Mouse (Mus musculus) testis, postnatal 14 days (tissue): ENCODE results near the gene Prune1.
A peak's percentile ranks its signal among the peaks of the same experiment; 100 is the strongest.

Experiments used
- DNase-seq: peaks from one replicate; pipeline ENCODE4 v3.0.0; 2021; ENCODE audit warnings: low spot score

Prune1 gene

DNA sequence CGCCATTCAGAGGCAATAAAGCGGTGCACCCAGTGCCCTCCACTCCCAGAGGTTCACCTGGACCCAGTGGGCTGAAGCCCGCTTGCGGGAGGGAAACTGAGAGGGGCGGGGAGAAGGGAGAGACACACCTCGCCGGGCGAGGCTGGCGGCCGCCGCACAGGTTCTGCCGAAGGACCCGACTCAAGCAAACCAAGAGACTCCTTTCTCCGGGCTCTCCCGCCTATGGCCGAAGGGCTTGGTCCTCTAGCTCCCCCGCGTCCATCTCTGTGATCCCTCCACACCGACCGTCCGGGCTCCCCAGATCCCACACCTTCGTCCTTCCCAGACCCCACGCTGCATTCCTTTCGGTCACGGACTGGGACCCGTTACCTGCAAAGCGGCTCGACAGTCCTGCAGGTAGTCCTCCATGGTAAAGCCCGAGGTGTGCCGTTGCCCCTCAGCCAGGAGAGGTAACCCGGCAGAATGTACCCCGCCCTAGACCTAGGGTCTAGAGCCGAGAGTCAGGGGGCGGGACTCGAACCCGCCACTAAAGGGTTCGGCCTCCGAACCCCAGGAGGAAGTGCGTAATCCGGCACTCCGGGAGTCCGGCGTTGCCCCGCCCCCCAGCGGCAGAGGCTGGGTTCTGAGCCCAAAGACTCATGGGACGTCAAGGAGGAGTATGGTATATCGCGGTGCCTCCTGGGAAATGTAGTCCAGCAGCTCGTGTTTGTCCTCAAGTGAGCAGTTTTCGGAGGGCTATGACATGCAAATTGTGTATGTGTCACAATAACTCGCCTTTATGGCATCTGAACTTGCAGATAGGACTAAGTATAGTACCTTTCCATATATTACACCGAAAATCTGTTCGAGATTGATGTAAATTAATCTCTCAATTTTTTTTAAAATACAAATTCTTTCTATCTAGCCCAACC is at the start of gene Prune1, which contains the start of gene Mindy1:
TSS of gene Prune1 (minus strand) at position 861 of the 911 bp plus-strand sequence.
TSS of gene Mindy1 (plus strand) at position 130 of the 911 bp plus-strand sequence.
- DNase-seq = peak; percentile 99

DNA sequence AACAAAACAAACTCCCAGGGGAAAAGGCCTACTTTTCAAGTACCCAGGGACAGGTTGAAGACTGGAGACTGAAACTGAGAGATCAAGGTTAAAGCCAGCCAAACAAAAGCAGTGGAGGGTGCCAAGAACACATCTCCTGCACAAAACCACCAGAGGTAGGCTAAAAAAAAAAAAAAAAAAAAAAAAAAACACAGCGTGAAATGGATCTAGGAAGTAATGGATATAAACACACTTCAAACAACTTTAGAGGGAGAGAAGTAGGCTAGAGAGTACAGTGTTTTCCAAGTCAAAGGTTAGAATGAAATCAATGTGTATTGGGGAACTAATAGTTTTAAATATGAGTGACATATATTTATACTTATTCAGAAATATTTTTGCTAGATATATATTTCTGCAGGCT is 49.7 kb upstream of the Prune1 start:
- DNase-seq = no peak

DNA sequence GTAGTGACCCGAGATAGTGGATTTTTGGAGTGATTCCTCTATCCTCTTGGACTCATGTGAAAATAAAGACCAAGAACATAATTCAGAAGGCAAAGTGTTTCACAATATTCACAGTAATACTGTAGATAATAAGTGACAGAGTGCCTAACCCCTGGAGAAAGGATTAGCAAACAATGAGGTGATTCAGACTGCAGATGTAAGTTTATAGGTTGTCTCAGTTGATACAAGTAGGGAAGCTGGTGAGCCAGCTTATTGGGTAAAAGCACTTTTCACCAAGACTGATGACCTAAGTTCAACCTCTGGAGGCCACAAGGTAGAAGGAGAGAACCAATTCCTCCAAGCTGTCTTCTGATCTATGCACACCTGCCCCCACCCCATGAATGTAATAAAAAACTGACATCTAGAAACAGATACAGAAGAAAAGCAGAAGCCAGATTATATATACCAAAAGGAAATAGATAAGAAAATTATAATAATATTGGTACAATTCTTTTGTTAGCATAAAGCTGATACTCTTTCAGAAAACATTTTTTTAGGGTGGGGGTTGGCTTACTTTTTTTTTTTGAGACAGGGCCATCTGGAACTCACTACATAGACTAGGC is 47.0 kb upstream of the Prune1 start:
- no peak for DNase-seq

DNA sequence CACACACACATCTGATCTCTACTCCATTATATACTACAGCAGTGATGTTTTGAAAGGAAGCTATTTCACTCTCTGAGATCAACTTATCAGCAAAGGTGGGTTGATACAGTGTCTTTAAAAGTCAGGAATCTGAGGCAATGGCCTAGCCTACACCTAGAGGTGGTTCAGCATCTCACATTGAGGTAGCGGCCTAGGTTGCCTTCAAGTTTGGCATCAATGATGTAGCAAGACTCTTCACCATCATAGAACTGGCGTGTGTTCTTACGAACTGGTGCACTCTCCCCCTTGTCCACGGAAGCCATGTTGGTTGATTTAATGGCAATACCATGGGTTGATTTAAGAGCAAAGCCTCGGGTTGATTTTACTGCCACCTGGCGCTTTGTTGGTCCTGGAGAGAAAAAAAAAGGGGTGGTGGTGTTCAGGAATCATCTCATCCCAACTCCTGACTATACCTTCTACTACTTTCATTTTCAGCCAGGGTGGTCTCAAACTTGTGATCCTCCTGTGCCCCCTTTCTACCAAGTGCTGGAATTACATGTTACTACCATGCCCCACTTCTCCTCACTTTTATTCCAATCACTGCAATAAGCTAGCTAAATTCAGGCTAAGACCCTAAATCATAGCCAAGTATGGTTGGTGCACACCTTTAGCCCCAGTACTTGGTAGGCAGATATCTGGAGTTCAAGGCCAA is 42.7 kb upstream of the Prune1 start:
- DNase-seq = no peak

DNA sequence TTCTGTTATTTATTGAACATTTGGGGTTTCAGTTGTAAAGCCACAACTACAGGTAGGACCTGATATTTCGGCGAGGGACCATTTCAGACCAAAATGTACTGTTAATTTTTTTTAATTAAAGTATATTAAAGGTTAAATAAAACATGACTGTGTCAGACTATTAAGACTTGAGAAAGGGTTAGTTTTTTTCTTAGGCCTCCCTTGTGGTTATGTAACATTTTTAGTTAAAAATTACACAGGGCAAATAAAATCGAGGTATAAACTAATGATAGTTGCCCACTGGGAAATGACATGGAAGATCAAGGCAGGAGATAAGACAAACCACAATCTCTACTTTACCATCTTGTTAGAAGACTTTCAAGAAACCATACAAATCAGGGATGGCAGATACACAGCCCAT is 41.6 kb upstream of the Prune1 start:
- no peak for DNase-seq

DNA sequence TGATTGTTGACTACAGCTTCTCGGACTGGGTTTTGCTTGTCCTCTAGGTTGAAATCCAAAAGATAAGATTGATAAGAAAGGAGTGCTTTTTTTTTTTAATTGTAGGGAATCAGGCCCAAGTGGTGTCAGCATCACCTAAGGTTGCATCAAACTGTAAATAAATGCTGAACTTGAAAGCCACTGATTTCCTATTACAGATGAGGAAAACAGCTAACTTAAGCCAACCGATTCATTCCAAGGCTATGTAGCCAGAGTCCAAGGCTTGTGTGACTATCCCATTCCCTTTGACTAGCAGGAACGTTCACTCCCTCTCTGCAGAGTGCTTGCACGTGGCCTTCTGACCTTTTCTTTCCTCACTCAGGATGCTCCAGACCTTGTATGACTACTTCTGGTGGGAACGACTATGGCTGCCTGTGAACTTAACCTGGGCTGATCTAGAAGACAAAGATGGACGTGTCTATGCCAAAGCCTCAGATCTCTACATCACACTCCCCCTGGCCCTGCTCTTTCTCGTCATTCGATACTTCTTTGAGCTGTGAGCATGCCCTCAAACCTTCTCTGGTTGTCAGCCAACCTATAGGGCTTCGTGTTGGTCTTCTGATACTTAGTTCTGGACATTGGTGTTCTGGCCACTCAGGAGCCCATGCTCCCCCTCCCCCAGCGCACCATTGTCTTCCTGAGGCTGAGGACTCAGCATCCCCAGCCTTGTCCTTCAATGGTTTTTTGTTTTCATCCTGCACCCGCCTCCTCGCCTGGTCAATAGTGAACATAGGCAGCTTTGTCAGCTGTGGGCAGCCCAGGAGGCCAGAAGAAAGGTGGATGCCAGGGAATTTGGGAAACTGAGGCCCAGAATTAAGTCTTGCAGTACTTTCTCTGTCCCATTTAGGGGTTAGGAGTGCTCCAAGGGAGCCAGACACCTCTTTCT is 38.1 kb upstream of the Prune1 start:
- no peak for DNase-seq

DNA sequence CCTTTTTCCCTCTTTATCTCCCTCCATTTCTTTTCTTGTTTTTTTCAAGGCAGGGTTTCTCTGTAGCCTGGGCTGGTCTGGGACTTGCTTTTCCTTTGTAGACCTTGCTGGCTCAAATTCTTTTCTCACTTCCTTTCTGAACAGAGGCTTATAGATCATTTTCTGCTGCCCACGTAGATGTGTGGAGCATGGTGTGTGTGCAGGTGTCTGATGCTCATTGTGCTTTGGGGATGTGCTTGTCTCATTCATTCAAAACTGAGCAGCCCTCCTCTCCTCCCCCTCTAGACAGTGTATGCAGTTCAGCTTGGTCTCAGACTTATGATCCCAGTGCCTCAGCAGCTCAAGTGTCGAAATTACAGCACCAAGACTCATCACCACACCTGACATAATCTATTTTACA is 37.2 kb upstream of the Prune1 start:
- no peak for DNase-seq

DNA sequence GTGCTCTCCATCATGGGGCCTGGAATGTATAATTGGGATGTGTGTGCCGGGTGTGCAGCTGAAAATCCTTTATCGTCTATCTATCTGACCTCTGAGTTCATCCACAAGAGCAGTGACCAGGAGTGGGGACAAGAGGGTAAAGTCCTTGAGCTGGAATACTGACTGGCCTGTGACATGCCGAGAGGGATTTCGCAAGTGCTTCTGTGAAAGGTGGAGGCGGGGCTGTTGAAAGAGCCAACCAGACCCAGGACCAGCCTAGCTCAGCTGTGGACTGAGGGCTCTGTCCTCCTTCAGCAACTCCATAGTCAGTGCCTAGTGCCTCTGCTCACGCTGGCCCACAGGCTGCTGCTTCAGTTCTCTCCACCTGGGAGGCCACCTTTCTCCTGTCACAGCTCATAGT is 36.7 kb upstream of the Prune1 start:
- DNase-seq = no peak

DNA sequence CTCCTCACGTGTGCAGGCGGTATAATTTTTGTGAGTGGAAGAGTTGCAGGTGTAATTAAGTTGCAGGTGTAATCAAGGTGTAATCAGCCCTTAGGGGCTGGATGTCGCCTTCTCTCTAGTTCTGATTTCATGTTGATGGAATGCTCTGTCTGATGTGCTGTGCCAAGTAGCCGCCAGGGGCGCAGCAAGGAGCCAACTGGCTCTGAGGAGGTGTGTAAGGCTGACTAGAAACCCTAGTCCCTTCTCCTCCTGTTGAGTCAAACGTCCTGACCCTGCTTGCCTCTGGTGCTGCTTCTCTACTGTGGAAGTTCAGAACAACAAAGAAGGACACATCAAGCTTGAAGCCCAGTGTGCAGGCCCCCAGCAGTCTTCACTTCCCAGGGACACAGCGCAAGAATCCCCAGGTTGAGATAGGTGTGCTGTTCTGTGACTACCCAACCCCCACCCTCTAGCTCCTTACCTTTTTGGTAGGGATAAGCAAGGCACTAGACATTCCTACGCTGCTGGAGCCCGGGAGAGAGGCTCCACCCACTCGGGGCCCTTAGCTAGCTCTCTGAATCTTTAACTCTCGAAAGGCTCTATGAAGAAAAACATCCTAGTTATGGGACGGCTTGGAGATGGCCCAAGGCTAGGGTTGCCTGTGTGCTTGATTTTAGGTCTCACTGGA is 35.7 kb upstream of the Prune1 start:
- no peak for DNase-seq

DNA sequence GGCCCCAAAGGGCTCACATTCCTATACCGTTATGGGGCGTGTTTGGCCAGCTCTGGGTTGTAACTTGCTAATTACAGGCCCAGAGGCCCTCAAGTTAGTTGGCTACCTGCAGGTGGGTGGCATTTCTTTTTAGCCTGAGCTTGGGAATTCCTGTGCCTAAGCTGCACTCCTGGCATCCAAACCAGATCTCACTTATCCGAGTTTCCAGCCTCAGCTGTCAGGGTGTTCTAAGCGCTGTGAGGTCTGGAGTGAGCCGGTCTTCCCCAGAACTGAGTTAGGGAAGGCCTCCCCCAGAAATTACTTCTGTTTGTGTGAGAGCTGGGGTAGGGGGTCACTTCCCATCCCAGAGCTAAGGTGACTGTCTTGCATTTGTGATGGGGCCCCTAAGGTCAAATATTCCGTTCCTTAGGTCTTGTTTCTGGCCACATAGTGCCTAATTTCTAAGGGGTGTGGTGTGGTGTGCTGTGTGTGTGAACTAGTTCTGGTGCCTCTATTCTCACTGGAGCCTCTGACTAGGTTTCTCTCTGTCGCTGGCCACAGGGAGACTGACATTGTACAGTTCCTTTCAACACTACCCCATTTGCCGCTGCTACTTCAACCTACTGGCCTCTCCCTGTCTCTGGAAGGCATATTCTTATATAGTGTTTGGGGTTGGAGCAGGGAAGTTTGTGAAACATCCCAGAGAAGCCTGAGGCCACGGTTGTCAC is 34.1 kb upstream of the Prune1 start:
- DNase-seq = no peak

DNA sequence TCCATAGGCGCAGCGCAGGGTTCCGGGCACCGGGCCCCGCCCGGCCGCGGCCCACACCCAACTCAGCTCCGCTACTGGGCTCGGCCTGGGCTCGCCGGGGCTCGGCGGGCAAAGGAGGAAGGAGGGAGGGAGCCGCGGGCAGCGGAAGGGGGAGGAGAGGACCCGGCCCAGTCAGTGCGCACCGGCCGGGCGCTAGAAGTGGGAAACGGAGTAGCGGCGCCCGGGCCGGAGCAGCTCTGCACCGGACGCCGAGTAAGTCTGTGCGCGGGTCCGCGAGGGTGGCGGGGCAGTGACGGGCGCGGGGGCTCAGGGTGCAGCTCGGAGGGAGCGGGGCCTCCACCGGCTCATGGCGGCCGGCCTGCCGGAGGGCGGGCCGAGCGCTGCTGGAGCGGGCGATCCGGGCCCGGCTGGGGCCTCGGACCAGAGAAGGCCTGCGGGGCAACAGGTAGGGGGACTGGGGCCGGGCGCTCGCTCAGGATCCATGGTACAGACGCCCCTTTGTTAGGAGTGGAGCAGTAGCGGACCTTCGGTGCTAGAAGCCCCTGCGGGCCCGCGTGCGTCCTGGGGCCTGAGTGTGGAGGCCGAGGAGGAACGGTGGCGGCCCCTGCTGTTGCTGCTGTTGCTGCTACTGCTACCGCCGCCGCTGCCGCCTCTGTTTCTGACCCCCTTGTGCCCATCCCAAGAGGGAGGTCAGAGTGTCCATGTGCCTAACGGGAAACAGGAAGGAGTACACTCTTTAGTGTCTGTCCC is 33.4 kb upstream of the Prune1 start:
- DNase-seq = peak; percentile 87

DNA sequence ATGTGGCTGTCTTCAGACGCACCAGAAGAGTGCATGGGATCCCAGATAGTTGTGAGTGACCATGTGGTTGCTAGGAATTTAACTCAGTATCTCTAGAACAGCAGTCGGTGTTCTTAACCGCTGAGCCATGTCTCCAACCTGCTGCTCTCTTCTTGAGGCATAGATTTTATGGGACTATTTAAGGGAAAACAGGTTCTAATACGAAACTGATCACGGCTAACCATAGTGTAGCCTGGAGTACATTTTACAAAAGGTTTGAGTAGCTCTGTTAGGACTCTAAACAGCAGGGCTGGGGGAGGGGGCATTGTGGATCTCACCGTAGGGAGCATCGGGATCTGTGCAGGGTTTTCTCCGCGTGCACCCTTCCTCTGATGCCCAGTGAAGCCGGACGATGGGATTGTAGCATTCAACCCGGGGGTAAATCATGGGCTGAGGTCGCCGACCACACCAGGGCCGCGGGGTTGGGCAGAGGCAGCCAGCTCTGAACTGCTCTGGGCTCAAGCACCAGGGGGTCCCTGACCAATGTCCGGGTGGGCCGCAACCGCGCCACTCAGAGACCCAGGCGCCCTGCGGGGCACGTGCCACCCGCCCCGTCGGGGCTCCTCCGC is 32.7 kb upstream of the Prune1 start, which contains the start of gene Cers2:
TSS of gene Cers2 (plus strand) at position 306 of the 608 bp plus-strand sequence.
- no peak for DNase-seq

DNA sequence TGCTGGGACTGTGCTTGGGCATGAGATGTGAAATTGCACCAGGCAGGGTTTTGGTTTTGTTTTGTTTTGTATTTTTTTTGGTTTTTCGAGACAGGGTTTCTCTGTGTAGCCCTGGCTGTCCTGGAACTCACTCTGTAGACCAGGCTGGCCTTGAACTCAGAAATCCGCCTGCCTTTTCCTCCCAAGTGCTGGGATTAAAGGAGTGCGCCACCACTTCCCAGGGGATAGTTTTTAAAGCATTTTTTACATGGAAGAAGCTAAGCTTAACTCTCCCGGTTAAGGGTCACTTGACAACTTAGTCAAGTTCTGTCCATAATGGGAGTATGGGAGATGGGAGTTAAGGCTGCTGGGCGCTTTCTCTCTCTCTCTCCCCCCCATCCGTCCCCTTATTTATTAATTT is 32.2 kb upstream of the Prune1 start:
- DNase-seq = no peak

DNA sequence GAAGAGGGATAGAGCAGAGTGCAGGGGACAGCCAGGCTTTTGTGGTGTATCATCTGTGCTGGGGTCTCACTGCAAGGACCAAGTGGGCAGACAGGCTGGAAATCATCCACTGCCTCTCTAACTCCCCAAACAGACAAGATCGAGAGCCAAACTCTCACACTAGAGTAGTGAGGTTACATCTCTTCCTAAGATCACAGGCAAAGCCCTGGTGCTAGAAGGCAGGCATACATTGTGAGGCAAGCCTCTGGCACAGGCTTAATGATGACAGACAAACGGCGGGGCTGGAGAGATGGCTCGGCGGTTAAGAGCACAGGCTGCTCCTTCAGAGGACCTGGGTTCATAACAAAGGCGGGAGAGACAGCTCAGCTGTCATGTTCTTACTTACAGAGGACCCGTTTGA is 31.6 kb upstream of the Prune1 start:
- no peak for DNase-seq

DNA sequence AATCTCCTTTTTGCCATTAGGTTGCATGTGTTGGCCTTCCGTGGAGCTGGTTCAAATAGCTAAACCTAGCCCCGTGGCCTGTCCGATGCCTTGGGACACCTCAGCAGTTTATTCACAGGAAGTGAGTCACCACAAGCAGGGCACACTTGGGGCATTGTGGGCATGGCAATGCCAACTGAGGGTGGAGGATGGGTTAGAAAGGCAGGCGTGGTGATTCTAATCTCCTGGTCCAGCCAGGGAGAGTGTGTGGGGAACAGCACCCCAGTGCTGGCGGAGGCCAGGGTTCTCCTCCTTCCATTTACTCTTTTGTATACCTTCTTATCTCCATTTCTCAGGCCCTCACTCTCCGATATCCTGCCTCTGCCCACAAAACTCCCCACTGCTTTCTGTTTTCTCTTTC is 30.7 kb upstream of the Prune1 start:
- no peak for DNase-seq

DNA sequence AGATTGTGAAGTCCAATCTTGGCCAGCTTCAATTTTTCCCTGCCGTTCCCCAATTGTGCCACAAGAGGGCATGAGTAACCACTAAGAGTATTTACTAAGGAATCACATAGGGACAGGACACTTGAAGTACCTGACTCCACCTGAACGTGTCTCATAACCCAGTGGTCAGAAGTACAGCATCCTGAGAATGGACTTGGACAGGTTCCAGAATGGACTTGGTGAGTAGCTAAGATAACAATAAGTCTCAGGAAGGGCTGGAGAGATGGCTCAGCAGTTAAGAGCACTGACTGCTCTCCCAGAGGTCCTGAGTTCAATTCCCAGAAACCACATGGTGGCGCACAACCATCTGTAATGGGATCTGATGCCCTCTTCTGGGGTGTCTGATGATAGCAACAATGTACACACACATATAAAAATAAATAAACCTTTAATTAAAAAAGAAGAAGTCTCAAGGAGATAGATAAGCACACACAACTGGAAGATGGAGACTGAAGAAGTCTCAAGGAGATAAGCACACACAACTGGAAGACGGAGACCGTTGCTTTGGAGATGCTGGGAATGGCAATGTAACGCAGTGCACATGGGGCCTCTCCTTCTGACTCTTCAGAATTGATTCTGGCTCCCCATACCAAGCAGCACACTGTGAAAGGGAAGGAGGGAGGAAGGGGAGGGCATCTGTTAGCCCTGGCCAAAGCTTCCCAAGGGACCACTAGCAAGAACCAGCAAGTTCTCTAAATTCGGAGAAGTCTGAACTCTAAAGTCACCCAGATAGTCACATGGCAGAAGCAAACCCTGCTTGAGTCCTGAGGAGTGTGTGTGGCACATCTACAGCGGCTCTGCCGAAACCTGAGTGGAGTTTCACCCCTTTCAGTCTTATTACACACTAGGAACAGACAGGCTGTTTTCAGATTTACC is 29.3 kb upstream of the Prune1 start:
- DNase-seq = peak; percentile 51

DNA sequence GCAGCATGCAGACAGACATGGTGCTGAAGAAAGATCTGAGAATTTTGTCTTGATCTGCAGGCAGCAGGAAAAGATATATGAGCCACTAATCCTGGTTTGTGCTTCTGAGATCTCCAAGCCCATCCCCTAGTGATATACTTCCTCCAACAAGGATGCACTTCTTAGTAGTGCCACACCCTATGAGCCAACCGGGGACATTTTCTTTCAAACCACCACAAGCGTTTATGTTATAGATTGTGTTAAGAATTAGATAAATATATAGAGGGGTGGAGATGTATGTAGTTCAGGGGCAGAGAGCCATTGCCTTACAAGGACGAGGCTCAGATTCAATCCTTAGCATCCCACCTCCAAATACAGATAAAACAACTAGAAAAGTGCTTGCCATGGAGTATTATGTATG is 28.6 kb upstream of the Prune1 start:
- no peak for DNase-seq

DNA sequence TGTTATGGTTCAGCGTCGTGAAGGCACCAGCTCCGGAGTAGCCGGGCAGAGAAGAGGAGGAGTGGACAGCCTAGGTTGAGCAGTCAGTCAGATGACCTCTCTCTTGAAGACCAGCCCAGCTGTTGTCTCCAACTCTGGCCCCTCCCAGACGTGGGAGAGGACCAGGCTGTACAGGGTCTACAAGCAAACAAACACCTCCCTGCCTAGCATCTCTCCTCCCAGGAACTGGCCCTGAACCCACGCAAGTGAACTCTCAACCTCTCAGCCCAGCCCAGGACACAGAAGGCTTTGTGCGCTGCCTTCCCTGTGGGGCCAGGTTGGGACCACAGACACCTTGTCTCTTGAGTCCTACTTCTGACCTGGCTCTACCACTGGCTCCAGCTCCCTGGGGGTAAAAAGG is 25.2 kb upstream of the Prune1 start, which contains the start of gene Anxa9:
TSS of gene Anxa9 (minus strand) at position 77 of the 400 bp plus-strand sequence.
- DNase-seq = peak; percentile 78
